Mouse (Mus musculus): ENCODE measurements at regions not wholly inside any gene's neighbourhood (a gene's known extent, or its start where the extent isn't known, plus 50 kb on each side); places are given as distances from the start of the nearest gene placed in this dataset.

DNA sequence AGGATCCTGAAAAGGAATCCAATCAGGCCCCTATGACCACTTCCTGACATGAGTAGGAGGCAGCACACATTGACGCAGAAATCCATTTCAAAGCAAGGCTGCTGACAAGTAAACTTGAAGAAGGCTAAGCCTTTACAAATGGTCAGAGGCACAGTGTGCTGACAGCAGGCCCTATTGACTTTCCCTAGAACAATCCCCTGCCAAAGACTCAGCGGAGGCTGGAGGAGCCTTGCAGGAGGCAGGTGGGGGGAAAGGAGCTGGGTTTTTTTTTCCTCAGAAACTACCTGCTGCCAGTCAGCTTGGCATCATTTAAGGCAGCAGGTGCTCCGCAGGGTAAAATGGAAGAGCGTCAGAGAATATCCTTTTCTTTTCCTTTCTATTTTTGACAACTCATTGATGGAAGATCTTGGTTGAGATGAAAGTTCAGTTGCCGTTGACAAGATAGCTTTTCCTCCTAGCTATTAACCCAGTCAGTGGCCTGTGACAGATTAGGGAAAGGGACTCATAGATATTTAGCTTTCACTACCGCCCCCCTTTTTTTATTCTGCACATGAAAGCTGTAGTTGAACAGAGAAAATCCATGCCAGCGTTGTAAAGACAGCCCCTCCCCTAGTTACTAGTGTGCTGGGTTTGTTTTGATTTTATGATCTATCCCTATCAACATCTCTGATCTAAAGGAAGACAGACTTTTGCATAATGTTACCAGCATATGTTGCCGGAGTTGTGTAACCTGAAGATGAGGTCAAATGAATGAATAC lies 210.6 kb downstream of the Csnka2ip start:
- Histone ChIP-seq H3K9ac (replicated peaks; ENCODE audit: low read depth, low read length) (no peak overlapping the region), H3K9me3 (ENCODE audit: control insufficient read depth, low read length) (no peaks in the 10 kb centered on the region), H3K36me3 (ENCODE audit: control insufficient read depth, insufficient read depth) (no peaks in the 10 kb centered on the region), H3K4me1 (replicated peaks; ENCODE audit: control insufficient read depth, insufficient read depth, low read length) (peaks cover 3% of the 10 kb centered on the region), H3K27ac (ENCODE audit: low read length) (peak overlapping the region; percentile 39), H3K4me3 (replicated peaks; ENCODE audit: low read length) (no peak overlapping the region), H3K27me3 (replicated peaks; ENCODE audit: control insufficient read depth, insufficient read depth, low read length) (no peaks in the 10 kb centered on the region), H3K4me2 (ENCODE audit: low read length) (no peak overlapping the region)
- 21% methylated on average over 8 of the region's 8 CpGs for WGBS
- ATAC-seq, result peak; percentile 67

DNA sequence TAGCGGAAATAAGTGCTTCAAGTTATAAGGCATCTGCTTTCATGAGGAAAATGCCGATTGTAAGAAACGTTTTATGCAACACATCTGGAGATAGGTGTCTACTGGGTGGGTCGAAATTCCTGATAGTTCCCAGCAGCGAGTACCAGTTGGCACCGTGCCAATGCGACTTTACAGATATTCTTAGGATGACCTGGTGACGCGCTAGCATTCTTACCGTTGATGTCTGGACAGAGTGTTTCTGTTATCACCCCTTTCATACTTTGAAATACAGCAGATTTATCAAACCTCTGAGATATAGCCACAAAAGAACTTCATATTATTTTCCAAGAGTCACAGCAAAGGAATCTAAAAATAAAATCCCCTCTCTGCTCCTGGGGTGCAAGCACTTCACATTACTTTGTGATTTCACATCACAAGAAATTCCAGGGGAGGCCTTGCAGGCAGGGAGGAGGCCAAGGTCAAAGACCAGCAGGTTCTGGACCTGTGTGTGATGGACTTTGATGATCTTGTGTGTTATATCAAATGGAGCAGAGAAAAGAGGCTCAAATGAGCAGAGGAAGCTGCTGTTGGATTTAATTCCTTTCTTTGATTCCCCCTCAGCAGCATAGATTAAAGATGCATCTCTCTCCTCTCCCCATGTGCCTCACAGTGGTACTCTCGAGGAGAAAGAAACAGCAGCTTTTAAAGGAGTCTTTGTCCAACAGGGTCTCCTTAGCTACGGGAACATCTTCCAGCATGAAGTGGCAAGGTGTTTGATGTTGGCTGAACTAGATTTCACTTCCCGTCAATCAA lies 233.4 kb downstream of the Csnka2ip start:
- no peaks in the 10 kb centered on the region for H3K36me3 ChIP-seq (ENCODE audit: control insufficient read depth, insufficient read depth)
- H3K27me3 ChIP-seq (replicated peaks; ENCODE audit: control insufficient read depth, insufficient read depth, low read length), result no peaks in the 10 kb centered on the region
- 83% methylated on average over 13 of the region's 13 CpGs for WGBS
- no peak for ATAC-seq
- H3K4me3 ChIP-seq (replicated peaks; ENCODE audit: low read length), result no peak overlapping the region
- no peak overlapping the region for H3K27ac ChIP-seq (ENCODE audit: low read length)
- H3K9me3 ChIP-seq (ENCODE audit: control insufficient read depth, low read length), result no peaks in the 10 kb centered on the region
- no peak overlapping the region for H3K4me2 ChIP-seq (ENCODE audit: low read length)
- no peaks in the 10 kb centered on the region for H3K4me1 ChIP-seq (replicated peaks; ENCODE audit: control insufficient read depth, insufficient read depth, low read length)
- H3K9ac ChIP-seq (replicated peaks; ENCODE audit: low read depth, low read length), result no peak overlapping the region

GRCm38 (mm10) chr16:64347940-64348339 lies 254.3 kb downstream of the Csnka2ip start:
- 39% methylated on average over 10 of the region's 10 CpGs for WGBS
- no peak overlapping the region for H3K4me2 ChIP-seq (ENCODE audit: low read length)
- no peak for ATAC-seq

GRCm38 (mm10) chr16:64332887-64333455 lies 269.2 kb downstream of the Csnka2ip start:
- Histone ChIP-seq H3K9ac (replicated peaks; ENCODE audit: low read depth, low read length) (no peak overlapping the region), H3K4me2 (ENCODE audit: low read length) (no peak overlapping the region), H3K4me3 (replicated peaks; ENCODE audit: low read length) (no peak overlapping the region), H3K4me1 (replicated peaks; ENCODE audit: control insufficient read depth, insufficient read depth, low read length) (peaks cover 18% of the 10 kb centered on the region), H3K27ac (ENCODE audit: low read length) (peak overlapping the region; percentile 80), H3K27me3 (replicated peaks; ENCODE audit: control insufficient read depth, insufficient read depth, low read length) (no peaks in the 10 kb centered on the region), H3K9me3 (ENCODE audit: control insufficient read depth, low read length) (no peaks in the 10 kb centered on the region), H3K36me3 (ENCODE audit: control insufficient read depth, insufficient read depth) (no peaks in the 10 kb centered on the region)
- 52% methylated on average over 1 of the region's 1 CpGs for WGBS
- ATAC-seq, result peak; percentile 70

More at GRCm38 (mm10) chr16:64347940-64348339, 254.3 kb downstream of the Csnka2ip start:
- Histone ChIP-seq H3K4me3 (replicated peaks; ENCODE audit: low read length) (no peak overlapping the region), H3K27me3 (replicated peaks; ENCODE audit: control insufficient read depth, insufficient read depth, low read length) (no peaks in the 10 kb centered on the region), H3K9me3 (ENCODE audit: control insufficient read depth, low read length) (no peaks in the 10 kb centered on the region), H3K27ac (ENCODE audit: low read length) (no peak overlapping the region), H3K36me3 (ENCODE audit: control insufficient read depth, insufficient read depth) (no peaks in the 10 kb centered on the region), H3K9ac (replicated peaks; ENCODE audit: low read depth, low read length) (no peak overlapping the region), H3K4me1 (replicated peaks; ENCODE audit: control insufficient read depth, insufficient read depth, low read length) (0 out of 2 replicates have a peak, but pooled peaks cover 2% of the 10 kb centered on the region)

- ATAC-seq, result peak; percentile 87
- Histone ChIP-seq H3K4me3 (replicated peaks; ENCODE audit: low read length) (no peak overlapping the region), H3K27ac (ENCODE audit: low read length) (peak overlapping the region; percentile 79), H3K9ac (replicated peaks; ENCODE audit: low read depth, low read length) (no peak overlapping the region), H3K9me3 (ENCODE audit: control insufficient read depth, low read length) (no peaks in the 10 kb centered on the region), H3K27me3 (replicated peaks; ENCODE audit: control insufficient read depth, insufficient read depth, low read length) (no peaks in the 10 kb centered on the region), H3K4me2 (ENCODE audit: low read length) (no peak overlapping the region), H3K4me1 (replicated peaks; ENCODE audit: control insufficient read depth, insufficient read depth, low read length) (peaks cover 18% of the 10 kb centered on the region), H3K36me3 (ENCODE audit: control insufficient read depth, insufficient read depth) (no peaks in the 10 kb centered on the region)
- 40% methylated on average over 8 of the region's 8 CpGs for WGBS
These were observed 269.9 kb downstream of the Csnka2ip start for GRCm38 (mm10) chr16:64332195-64332886.

DNA sequence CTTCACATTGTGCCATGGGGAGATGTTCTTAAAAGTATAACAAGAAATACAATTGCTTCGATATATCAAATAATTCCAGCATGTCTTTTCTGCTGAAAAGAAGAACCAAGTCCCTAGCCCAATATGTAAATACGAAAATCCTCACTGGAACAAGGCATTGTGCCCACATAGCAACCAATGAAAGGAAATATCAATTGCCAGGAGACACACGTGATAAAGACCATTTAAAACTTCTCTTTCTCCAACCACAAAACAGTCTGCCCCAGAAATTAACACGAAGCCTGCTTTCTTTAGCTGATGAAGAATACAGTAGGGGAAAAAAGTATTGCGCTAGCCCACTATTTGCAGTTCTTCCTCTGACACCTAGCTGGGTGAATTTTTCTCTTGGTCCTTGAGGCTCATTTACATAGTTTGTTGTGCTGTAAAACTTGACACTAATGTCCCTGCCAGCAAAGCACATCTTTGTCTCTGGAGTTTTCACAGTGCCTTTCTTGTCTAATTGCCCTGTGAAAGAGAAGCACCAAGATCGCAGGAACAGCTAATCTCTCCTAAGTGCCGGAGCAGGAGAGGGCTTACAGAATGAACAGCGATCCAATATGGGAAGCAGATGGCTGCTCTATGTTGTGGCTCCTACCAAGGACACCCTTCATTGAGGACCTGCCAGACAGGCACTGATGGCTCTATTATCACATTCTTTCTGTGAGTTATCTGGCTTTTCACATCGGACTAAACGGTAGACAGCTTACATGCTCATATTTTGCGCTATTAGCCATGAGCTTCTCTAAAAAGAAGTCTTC lies 272.7 kb downstream of the Csnka2ip start:
- Histone ChIP-seq H3K4me1 (replicated peaks; ENCODE audit: control insufficient read depth, insufficient read depth, low read length) (peaks cover 18% of the 10 kb centered on the region), H3K4me2 (ENCODE audit: low read length) (peak overlapping the region; percentile 22; the same call in 1 of the 2 replicates), H3K36me3 (ENCODE audit: control insufficient read depth, insufficient read depth) (no peaks in the 10 kb centered on the region), H3K9me3 (ENCODE audit: control insufficient read depth, low read length) (no peaks in the 10 kb centered on the region), H3K27me3 (replicated peaks; ENCODE audit: control insufficient read depth, insufficient read depth, low read length) (no peaks in the 10 kb centered on the region), H3K9ac (replicated peaks; ENCODE audit: low read depth, low read length) (no peak overlapping the region), H3K4me3 (replicated peaks; ENCODE audit: low read length) (no peak overlapping the region), H3K27ac (ENCODE audit: low read length) (peak overlapping the region; percentile 62)
- WGBS, result 12% methylated on average over 11 of the region's 11 CpGs
- peak; percentile 90 for ATAC-seq

GRCm38 (mm10) chr16:64318796-64319493 lies 283.3 kb downstream of the Csnka2ip start:
- no peak overlapping the region for H3K4me3 ChIP-seq (replicated peaks; ENCODE audit: low read length)
- no peak overlapping the region for H3K27ac ChIP-seq (ENCODE audit: low read length)
- no peak overlapping the region for H3K9ac ChIP-seq (replicated peaks; ENCODE audit: low read depth, low read length)
- no peak for ATAC-seq
- no peaks in the 10 kb centered on the region for H3K27me3 ChIP-seq (replicated peaks; ENCODE audit: control insufficient read depth, insufficient read depth, low read length)
- WGBS, result 74% methylated on average over 4 of the region's 4 CpGs
- no peaks in the 10 kb centered on the region for H3K9me3 ChIP-seq (ENCODE audit: control insufficient read depth, low read length)
- no peak overlapping the region for H3K4me2 ChIP-seq (ENCODE audit: low read length)
- no peaks in the 10 kb centered on the region for H3K4me1 ChIP-seq (replicated peaks; ENCODE audit: control insufficient read depth, insufficient read depth, low read length)
- no peaks in the 10 kb centered on the region for H3K36me3 ChIP-seq (ENCODE audit: control insufficient read depth, insufficient read depth)

DNA sequence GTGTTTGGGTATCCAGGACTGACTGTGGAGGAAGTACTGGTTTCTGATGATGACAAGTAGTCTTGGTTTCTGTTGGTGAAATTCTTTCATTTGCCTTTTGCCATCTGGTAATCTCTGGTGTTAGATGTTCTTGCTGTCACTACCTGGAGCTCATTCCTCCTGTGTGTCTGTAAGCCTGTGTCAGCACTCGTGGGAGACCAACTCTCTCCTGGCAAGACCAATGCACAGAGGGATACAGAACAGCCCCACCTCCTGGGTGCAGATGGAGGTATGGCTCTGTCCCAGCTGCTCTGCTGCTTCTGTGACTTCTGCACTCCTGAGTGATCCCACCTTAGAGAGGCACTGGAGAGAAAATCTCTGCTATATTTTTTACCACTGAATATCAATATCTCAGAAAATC lies 285.4 kb downstream of the Csnka2ip start:
- Histone ChIP-seq H3K4me2 (ENCODE audit: low read length) (no peak overlapping the region), H3K9ac (replicated peaks; ENCODE audit: low read depth, low read length) (no peak overlapping the region), H3K9me3 (ENCODE audit: control insufficient read depth, low read length) (no peaks in the 10 kb centered on the region), H3K27me3 (replicated peaks; ENCODE audit: control insufficient read depth, insufficient read depth, low read length) (no peaks in the 10 kb centered on the region), H3K4me3 (replicated peaks; ENCODE audit: low read length) (no peak overlapping the region), H3K4me1 (replicated peaks; ENCODE audit: control insufficient read depth, insufficient read depth, low read length) (no peaks in the 10 kb centered on the region), H3K36me3 (ENCODE audit: control insufficient read depth, insufficient read depth) (no peaks in the 10 kb centered on the region), H3K27ac (ENCODE audit: low read length) (no peak overlapping the region)
- 43% methylated on average over 1 of the region's 1 CpGs for WGBS
- no peak for ATAC-seq
